In the genomic region with DNA sequence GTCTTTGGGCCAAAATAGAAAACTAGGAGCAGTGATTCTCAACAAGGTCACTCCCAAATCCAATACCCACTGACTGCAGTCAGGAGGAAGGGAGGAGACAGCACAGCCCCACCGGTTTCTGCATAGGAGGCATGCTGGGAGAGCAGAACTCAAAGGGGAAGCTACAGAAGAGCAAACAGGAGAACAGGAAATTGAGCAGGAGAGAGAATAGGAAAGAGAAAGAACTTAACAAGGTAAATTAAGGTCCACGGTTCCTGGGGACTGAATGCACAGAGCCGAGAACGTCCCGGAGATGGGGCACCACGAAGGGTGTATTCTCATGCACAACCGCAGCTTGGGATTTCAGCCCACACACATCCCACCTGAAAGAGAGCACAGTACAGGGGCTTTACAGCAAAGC, we compare ENCODE assay signal across 13 mouse cellular contexts.
"Had no signal": no experiment of that assay in that cellular context is flagged by ENCODE, and none has a peak within 500 bp of the region (broad histone marks: within the 10 kb centered on the region; RNA-seq: fewer than 3 reads in every experiment).

No protein-coding gene starts in this region.

- H3K9ac ChIP-seq: kidney, embryonic 15.5 days; liver, embryonic 14.5 days; neural tube, embryonic 12.5 days had no signal

- H3K9me3 ChIP-seq: kidney, embryonic 15.5 days; limb, embryonic 10.5 days; midbrain, embryonic 10.5 days; neural tube, embryonic 12.5 days had no signal

- H3K4me3 ChIP-seq: kidney, embryonic 15.5 days; left cerebral cortex, adult 2 months; limb, embryonic 10.5 days; midbrain, embryonic 10.5 days; neural tube, embryonic 12.5 days had no signal

- ATAC-seq: lung, postnatal 0 days had no signal

- DNase-seq: kidney, postnatal 14 days; lung, adult 2 months; lung, postnatal 36 days; midbrain, embryonic 14.5 days; thymus, postnatal 14 days had no signal

- H3K27me3 ChIP-seq: kidney, embryonic 15.5 days; neural tube, embryonic 12.5 days had no signal

- H3K27ac ChIP-seq: kidney, embryonic 15.5 days; left cerebral cortex, adult 2 months; limb, embryonic 10.5 days; liver, embryonic 14.5 days; midbrain, embryonic 10.5 days; neural tube, embryonic 12.5 days; stomach, postnatal 0 days had no signal

- H3K4me2 ChIP-seq: kidney, embryonic 15.5 days; neural tube, embryonic 12.5 days had no signal
